Mouse (Mus musculus) E14TG2a.4 (cell line): ENCODE results near the gene Dusp18.

ENCODE experiments used
- CTCF ChIP-seq: conservative IDR thresholded peaks from 2 replicates; pipeline ENCODE4 v1.5.1; 2014; ENCODE audit warnings: low read length
- NANOG ChIP-seq: IDR thresholded peaks from 2 replicates; pipeline ENCODE4 v1.6.1; 2014; ENCODE audit warnings: borderline replicate concordance, low read length, mixed read lengths
- POU5F1 ChIP-seq: IDR thresholded peaks from 2 replicates; pipeline ENCODE4 v1.6.1; 2014; ENCODE audit warnings: low read length, borderline replicate concordance

- TF ChIP-seq CTCF (no peak), POU5F1 (no peak), NANOG (no peak)
These were observed 9.6 kb downstream of the Dusp18 start for GRCm38 (mm10) chr11:3904673-3905072.
